Mouse (Mus musculus): ENCODE measurements around the gene Dlg2.

- TF ChIP-seq POLR2A (IDR thresholded peaks at IDR 0.05; ENCODE audit: borderline replicate concordance, low read depth, low read length), result no peak
- TF ChIP-seq CTCF (IDR thresholded peaks at IDR 0.05; ENCODE audit: low read depth, low read length), result no peak
Measured at GRCm38 (mm10) chr7:92423017-92423416, 1946.5 kb downstream of the Dlg2 start.

Measured in bone marrow macrophage, adult 2 months (primary cell).